Mouse (Mus musculus): Measurements from ENCODE around the gene Rsu1.

The Rsu1 gene

DNA sequence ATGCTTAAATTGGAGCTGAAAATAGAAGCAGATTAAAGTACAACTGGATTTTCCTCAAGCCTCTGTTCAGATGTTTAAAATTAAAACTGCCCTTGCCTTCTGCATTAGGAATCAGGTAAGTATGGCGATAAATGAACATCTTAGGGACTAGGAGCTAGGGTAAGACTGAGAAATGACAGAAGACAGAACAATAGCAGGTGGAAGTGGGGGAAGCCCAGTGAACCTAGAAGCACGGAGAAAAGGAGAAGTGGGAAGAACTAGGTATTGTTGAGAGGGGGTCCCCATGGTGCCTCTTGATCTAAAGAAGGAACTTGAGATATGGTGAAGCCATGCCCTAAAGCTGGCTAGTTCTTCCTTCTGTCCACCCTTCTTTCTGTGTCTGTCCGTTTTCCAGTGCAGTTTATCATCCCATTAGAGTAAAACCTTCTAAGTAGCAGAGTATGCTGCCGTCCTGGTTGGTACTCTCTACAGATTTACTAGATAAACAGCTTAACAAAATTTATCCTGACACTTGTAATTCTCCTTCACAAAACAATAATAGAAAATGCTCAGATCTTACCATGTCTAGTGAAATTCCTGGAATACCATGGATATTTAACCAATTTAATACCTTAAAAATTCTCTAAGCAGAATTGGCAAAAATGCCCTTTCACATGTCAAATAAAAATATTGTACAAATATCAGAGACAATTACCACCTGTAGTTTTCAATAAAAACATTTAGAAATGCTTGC is 101.9 kb downstream of the Rsu1 start:
- DNase-seq (ENCODE audit: low read depth, low spot score) = no peak

DNA sequence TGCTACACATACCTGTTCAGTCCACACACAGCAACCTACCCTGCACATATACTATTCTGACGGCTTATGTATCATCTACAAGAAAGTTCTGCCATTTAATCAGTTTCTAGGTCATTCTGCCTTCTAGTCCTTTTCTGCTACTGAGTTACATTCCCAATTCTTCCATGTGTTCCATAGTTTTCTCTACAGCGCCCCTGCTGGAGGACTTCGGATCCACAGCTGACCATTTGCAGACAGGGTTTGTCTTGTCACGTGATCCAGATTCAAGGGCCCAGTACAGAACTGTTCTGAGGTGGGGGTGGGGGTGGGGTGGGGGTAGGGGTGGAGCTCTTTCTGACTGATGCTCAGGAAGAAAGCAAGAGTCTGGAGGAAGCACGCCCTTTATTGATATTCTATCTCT is 102.5 kb downstream of the Rsu1 start:
- no peak for DNase-seq (ENCODE audit: low read depth, low spot score)

DNA sequence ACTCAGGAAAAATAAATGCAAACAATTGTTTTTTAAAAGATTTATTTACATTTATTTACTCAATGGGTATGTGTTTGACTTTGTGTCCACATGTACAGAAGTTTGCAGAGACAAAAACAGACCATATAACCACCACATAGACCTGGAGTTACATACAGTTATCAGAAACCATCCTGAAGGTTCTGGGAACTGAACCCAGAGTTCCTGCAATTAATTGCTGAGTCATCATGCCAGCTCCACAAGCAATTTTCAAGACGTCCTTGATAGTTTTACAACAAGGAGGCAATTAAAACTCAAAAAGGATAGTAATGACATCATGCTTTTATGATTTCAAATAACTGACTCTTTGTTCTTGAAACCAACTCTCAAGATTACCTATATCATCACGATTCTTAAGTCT is 109.5 kb downstream of the Rsu1 start:
- no peak for DNase-seq (ENCODE audit: low read depth, low spot score)

DNA sequence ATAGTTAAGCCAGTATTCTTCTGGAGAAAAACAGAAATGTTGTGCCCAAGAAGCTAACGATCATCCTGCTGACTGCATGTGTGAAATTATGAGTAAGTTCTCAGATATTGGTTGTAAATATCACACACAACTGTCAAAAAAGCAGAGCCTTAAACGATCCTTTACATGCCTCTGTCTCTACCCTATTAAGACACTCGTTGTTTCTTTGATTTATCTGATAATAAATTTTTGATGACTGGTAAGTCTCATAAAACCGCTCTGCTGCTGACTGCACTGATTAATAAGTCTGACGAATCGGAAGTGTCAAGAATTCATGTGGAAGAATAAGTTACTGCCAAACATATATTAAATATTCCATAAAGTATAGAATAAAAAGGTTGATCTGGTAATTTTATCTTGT is 126.0 kb downstream of the Rsu1 start:
- DNase-seq (ENCODE audit: low read depth, low spot score) = no peak

DNA sequence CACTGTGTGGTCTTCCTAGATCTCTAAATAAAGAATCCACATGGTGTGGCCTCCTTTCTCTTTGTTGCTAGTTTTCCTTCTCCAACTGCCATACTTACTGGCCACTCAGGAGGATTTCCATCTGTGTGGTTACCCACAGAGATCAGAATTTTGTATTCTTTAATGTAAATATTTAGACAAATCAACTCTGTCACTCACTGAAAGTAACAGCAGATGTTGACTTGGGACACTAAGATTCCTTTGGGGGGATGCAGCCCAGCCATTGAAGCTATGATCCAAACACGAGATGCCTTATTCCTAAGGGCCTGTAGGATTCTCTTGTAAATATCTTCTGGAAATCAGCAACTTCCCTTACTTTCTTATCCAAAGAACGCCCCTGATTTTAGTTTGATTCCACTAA is 136.3 kb downstream of the Rsu1 start:
- DNase-seq (ENCODE audit: low read depth, low spot score) = no peak

DNA sequence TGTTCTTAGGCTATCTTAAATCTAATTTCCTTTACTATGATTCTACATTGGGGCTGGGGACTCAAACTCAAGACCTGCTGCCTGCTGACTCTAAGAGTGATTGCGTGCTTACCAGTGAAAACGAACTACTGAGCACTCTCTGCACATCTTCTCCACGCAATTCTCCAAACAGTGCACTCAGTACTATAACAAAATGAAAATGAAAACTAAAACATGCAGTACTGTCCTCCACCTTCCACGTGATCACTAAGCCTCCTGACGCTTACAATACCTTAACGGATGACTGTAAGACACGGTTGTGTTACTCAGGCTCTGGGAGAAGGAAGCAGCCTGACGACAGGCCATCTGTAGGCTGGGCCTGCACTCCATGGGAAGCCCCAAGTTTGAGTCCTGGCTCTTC is 138.4 kb downstream of the Rsu1 start:
- no peak for DNase-seq (ENCODE audit: low read depth, low spot score)

DNA sequence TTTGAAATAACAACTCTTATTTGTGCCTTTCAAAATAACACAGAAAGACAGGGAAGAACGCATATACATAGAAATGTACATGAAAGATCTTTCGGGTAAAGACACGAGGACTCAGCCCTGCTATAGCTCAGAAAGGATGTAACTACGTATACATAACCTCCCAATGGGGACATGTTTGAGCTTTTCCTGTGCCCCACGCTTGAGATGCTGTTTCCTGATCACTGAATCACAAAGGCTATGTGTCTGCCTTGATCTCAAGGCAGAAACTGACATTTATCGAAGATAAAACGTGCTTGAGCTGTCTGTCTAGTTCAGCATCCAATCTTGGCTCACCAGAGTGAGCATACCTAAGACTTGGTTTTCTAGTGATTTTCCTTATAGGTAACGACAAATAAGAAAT is 138.8 kb downstream of the Rsu1 start:
- no peak for DNase-seq (ENCODE audit: low read depth, low spot score)

DNA sequence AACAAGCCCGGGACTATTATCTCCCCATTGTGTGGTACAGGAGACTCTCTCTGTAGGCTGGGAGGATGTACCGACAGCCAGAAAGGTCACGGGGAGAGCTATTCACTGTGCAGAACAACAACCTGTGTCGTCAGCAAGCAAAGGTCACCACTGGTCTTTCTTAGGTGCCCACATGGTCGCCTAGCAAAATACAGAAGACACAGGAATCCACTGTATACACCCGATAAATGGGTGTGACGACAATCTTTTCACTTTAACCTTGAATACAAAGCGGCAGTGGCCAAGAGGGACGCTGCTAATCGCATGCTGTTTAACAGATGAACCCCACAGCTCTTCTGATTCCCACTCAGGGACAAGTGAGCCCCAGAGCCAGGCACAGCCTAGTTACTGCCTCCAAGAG is 141.4 kb downstream of the Rsu1 start:
- no peak for DNase-seq (ENCODE audit: low read depth, low spot score)

DNA sequence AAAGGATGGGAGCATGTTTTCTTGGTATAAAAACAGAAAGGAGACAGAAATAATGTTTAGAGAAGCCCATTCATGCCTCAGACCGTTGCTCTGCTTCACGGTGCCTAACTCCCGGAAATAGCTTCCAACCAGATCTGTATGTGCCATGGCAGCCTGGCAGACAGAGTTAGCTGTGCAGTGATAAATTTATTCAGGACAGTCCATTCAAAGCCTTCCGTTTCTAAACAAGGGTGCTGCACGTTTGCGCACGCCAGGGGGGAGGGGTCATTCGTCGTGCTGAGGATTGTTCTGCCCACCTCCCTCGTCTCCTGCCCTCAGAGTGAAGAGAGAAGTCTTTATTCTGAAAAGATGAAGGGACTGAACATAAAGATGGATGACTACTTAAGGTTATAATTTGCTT is 141.9 kb downstream of the Rsu1 start:
- no peak for DNase-seq (ENCODE audit: low read depth, low spot score)

DNA sequence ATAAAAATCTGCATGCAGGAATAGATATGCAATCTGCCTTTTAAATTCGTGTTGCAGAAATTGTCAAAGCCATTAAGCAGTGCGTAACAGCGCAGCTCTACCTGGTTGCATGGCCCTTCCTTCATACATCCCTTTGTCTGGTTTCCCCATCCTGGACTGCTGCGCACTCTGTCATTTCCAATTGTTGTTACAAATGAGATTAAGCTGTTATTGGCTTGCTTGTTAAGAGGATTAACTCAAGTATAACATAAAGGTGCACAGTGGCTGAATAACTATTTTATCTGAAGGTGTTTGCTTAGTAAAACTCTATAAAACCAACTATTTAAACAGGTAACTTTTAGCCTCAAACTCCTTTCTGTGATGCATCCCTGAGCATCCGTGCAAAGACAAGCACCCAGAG is 150.8 kb downstream of the Rsu1 start:
- no peak for DNase-seq (ENCODE audit: low read depth, low spot score)

DNA sequence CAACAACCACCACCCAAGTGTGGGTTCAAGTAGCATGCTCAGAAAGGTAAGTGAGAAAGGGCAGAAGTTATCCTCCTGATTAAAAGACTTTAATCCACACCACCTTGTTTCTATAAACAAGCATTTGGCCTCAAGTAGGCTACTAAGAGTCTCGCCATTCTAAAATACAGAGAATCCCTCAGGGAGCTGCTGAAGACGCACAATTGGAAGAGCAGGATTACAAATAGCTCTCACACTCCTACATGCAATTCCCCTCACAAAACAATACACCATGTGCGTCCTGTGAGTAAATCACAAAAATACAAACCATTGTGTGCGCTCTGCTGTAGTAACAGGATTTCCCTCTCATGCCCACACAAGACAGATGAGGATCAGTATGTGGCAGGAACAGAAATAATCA is 153.3 kb downstream of the Rsu1 start:
- DNase-seq (ENCODE audit: low read depth, low spot score) = no peak

DNA sequence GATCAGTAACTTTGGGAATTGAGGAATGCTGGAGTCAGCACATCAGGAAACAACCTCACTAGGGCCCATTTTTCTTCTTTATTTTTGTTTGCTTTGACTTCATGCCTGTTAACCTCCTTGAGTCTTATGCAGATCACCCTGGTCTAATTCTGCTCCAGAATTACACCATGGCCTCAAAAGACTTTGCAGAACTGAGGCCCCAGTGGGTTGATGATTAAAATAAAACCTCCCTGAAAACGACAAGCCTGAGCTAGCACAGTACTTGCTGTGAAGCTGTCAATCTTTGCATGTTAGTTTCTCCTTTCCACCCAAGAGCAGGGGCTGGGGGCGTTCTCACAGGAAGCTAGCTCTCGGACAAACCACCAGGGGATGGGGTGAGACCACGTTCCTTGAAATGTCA is 164.7 kb downstream of the Rsu1 start:
- DNase-seq (ENCODE audit: low read depth, low spot score) = no peak

DNA sequence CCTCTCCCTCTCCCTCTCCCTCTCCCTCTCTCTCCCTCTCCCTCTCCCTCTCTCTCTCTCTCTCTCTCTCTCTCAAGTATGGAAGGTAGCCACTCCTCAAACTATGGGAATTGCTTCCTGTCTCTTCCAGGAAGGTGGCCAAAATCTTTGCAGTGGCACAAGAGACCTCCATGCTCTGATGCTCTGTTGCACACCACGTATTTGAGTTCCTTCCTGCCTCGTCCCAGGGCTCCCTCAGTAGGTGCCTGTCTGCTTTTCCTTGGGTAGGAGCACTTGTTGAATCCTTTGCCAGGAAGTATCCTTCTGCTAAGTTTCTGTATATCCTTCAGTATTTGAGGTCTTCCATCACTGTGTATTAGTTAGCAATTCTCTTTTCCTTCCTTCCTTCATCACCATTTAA is 166.8 kb downstream of the Rsu1 start:
- no peak for DNase-seq (ENCODE audit: low read depth, low spot score)

DNA sequence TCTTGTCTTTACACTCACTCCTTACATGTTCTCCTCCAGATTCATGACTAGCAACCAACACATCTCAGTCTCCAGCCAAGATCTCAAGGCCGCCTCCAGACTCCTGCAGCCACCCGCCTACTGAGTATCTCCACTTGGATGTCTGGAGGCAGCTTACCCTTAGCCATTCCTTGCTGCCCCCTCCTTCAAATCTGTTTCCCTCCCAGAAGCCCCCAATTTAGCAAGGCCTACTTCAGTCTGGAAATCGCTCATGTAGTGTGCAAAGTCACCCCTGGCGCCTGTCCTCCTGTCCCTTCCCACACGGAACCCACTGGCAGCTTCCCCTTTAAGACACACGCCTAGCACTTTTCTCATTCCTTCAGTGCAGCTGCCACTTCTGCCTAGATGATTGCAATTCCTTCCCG is 167.4 kb downstream of the Rsu1 start:
- DNase-seq (ENCODE audit: low read depth, low spot score) = no peak

DNA sequence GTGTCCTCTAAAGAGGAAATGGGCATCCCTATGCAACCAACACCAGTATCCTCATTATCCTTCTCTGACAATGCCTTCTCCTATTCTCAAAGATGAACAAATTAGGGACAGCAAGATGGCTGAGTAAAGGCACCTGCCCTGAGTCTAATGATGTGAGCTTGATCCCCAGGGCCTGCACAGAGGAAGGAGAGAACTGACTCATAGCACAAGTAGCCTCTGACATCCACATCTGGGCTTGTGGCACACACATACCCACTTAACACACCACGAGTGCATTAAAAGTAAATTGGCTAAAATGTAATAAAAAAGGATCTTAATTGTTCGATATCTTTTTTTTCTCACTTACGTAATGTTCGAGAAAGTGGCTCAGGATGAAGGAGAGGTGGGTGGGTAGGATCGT is 177.2 kb downstream of the Rsu1 start:
- DNase-seq (ENCODE audit: low read depth, low spot score) = no peak

DNA sequence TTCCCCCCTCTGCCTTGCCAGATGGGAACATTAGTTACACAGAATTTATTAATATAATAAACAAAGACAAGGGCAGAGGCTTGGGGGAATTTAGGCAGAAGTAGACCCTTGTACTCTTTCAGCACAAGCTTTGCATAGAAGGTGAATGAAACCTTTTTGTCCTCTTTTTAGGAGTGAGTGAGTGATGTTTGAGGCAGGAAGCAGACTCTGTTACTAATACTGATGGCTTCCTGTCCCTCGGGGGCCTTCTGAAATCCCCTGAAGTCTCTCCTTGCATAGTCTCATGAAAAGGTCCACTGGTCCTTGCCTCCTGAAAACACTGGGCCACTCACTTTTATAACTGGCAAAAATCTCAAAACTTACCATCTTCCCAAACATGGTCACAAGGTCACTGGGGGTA is 177.6 kb downstream of the Rsu1 start:
- DNase-seq (ENCODE audit: low read depth, low spot score) = no peak

DNA sequence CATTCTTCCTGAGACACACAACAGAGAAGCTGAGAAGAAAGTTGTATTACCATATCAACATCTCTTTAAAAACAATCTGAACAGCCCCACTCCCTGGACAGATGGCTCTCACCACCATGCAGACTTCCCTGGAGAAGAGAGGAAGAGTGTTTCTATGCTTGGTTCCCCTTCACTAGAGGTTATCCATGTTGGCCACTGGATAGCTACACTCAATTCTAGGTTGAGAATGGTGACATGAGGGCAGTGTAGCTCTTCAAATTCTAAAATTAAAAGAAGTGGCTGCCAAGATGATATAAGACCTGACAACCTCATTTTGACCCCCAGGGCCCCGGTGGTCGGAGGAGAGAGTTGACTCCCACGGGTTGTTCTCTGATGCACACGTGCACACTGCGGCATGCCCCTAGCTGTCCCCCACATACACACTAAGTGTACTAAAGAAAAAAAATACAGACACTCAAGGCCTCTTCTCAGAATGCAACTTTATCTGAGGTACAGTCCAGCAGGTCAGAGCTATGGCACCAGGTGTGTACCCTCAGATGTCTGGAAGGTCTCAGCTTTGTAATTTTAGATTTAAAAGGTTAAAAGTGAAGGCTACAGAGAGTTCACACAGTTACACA is 179.7 kb downstream of the Rsu1 start:
- no peak for DNase-seq (ENCODE audit: low read depth, low spot score)

DNA sequence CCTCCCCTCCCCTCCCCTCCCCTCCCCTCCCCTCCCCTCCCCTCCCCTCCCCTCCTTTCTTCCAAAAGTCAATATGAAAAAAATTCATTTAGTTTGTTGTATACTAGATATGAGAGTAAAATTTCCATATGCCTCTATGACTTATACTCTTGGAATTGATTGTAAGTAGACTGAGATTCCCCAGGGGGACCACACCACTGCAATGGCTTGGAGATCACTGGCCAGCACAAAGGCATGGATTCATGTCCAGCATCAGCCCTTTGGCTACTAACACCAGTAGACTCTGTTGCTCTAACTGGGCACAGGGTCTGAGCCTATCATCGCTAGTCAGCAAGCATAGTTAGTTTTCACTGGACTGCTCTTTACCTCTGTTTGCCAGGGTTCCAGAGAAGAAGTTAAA is 180.4 kb downstream of the Rsu1 start:
- DNase-seq (ENCODE audit: low read depth, low spot score) = no peak

DNA sequence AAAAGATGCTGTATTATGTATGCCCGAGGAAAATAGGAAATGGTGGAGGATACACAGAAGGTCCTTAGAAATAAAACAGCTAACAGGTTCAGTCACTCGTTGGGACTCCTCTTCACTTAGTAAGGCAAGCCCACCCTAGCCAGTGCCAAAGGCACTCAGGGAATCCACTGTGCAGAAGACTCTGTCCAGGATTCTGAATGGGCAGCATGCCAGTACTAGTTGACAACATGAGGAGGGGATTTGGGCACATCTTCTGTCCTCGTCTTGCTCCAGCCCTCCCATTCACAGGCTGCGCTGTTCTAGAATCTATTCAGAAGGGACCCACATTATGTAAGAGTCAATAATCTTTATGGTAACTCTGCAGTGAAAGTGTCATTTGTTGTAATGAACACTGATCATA is 181.4 kb downstream of the Rsu1 start:
- no peak for DNase-seq (ENCODE audit: low read depth, low spot score)

DNA sequence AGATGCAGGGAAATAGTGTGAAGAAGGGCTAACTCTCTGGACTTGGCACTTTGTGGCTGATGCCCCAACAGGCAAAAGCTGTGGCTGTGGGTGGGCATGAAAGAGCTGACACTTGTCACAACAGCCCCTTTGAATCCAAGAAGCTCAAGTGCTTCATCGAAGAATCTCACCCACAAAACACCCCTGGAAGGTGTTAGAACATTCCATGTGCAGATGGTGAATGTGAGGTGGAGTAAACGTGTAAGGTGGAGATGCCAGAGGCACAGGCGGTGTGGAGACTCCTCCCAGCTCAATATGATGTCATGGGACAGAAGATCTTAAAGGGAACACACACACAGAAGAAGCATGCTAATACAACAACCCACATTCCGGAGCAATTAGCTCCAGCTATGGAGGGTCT is 182.9 kb downstream of the Rsu1 start:
- no peak for DNase-seq (ENCODE audit: low read depth, low spot score)

DNA sequence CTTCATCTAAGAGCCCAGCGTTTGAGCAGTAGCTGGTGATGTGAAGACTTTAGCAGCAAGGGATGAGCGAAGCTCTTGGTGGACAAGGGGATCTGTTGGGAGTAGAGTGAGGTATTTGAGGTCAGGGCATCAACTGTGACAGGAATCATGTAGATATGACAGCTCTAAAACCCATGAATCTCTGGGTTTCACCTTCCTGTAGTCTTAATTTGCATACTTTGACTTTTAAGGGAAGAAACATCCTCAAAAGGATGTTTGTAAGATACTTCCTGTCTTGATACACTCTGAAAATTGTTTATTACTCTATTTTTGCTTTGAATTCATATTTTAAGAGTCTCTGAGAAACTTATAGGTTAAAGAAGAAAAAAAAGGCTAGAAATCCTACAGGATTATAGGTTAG is 183.4 kb downstream of the Rsu1 start:
- no peak for DNase-seq (ENCODE audit: low read depth, low spot score)

DNA sequence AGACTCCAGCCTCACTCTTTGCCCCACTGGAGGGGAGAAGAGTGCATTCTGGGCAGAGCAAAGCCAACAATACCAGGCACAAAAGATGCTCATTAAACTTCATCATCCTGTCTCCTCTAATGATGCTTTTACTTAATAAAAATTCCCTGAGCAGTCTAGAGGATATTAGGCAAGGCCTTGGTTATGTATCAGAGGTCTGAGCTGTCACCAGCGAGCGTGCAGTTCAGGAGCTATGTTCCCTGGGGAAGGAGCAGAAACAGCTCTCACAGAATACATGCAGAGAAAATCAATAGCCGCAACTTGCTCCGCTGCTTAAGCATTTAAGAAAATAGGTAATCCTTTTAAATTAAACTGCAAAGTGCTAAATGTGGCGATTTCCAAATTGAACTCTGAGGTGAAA is 187.0 kb downstream of the Rsu1 start:
- DNase-seq (ENCODE audit: low read depth, low spot score) = no peak

DNA sequence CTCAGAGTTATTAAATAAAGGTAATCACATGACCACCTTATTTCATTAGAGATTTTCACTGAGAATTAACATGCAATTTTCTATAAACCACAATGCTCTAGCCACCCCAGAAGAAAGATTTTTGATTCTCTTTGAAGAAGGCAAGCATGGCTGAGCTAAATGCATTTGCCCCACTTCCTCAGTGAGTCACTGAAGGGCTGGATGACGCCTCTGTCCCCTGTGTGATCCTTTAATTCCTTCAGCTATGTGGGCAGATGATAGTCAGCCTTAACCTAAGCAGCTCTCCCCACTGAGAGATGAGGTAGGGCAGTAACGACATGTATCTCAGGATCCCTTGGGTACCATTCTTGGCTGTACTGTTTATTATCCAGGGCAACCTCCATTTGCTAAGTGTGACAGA is 190.7 kb downstream of the Rsu1 start:
- DNase-seq (ENCODE audit: low read depth, low spot score) = no peak

DNA sequence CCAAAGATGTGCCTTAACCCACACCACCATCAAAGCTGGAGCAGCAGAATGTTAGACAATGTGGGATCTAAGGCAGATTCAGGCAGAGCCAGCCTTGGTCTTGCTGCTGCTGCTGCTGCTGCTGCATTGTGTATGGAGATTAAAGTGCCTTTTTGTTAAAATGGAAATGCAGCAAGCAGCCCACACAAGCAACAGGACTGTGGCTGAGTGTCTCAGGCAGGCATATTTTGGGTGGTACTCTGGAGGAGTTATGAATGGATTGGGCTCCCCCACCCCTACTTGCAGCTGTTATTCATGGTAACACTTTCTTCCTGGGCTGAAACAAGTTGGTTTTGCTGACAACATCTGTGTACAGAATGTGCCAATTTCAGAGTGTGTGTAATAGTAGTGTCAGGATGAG is 199.0 kb downstream of the Rsu1 start:
- no peak for DNase-seq (ENCODE audit: low read depth, low spot score)

All from brain, embryonic 18.5 days (tissue).